8 mouse cellular contexts compared by ENCODE assay signal in the genomic region with DNA sequence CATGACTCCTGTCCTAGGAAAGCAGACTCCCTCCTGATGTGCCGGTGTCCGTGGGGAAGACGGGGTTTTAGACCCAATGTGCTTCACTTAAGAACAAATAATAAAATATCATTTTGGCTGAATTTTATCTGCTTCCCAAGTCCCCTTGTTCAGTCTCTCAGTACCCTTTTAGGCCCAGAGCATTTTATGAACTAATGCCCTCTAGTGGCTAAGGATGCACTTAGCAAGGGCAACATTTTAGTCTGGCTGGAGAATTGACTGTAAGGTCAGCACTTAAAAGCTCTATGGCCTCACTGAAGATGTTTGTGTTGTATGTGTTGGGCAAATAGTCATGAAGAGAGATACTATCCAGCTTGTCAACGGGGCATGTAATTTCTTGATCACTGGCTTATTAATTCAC.
DNase-seq lines count a peak whose midpoint lies in the region; ATAC-seq and TF ChIP-seq lines count a peak whose summit lies in the region.

No protein-coding gene starts in this region.

- ATAC-seq in forebrain, postnatal 0 days: no peak; the same call in 1 of the 2 replicates
- ATAC-seq in forebrain, embryonic 12.5 days (ENCODE audit: low FRiP score): no peak
- no peak for ATAC-seq in lung, postnatal 0 days
- ATAC-seq in heart, embryonic 12.5 days (ENCODE audit: insufficient number of reproducible peaks, low FRiP score): no peak

- H3K27ac ChIP-seq in forebrain, postnatal 0 days (ENCODE audit: low read depth, low read length): no peak overlapping the region
- H3K27ac ChIP-seq in forebrain, embryonic 12.5 days: no peak overlapping the region
- no peak overlapping the region for H3K27ac ChIP-seq in lung, postnatal 0 days (ENCODE audit: low read length)
- no peak overlapping the region for H3K27ac ChIP-seq in heart, embryonic 12.5 days (ENCODE audit: poor library complexity, severe bottlenecking)

- H3K27me3 ChIP-seq in forebrain, postnatal 0 days (ENCODE audit: insufficient read depth, low read length): no peaks in the 10 kb centered on the region
- no peaks in the 10 kb centered on the region for H3K27me3 ChIP-seq in forebrain, embryonic 12.5 days
- H3K27me3 ChIP-seq in lung, postnatal 0 days (replicated peaks; ENCODE audit: insufficient read depth, low read length): no peaks in the 10 kb centered on the region
- H3K27me3 ChIP-seq in heart, embryonic 12.5 days (replicated peaks): no peaks in the 10 kb centered on the region

- no peaks in the 10 kb centered on the region for H3K9me3 ChIP-seq in forebrain, postnatal 0 days (ENCODE audit: low read length)
- no peaks in the 10 kb centered on the region for H3K9me3 ChIP-seq in forebrain, embryonic 12.5 days
- no peaks in the 10 kb centered on the region for H3K9me3 ChIP-seq in lung, postnatal 0 days (ENCODE audit: low read length)
- H3K9me3 ChIP-seq in heart, embryonic 12.5 days (replicated peaks): no peaks in the 10 kb centered on the region

- TF ChIP-seq EP300 in lung, postnatal 0 days (IDR thresholded peaks at IDR 0.05): no peak

- DNase-seq in forebrain, postnatal 0 days: peak; percentile 54
- peak; percentile 15 for DNase-seq in lung, postnatal 0 days (ENCODE audit: low spot score)
- DNase-seq in lung, postnatal 4 days: no peak
- peak; percentile 20 for DNase-seq in embryo, embryonic 11.5 days (ENCODE audit: low read depth, low spot score)
- peak; percentile 19 for DNase-seq in retina, postnatal 7 days (ENCODE audit: low read depth, low spot score)
- DNase-seq in natural killer cell, adult 2 months (ENCODE audit: low spot score in 2 of 2): no peak

- no peak overlapping the region for H3K9ac ChIP-seq in forebrain, postnatal 0 days
- H3K9ac ChIP-seq in forebrain, embryonic 12.5 days: no peak overlapping the region
- no peak overlapping the region for H3K9ac ChIP-seq in lung, postnatal 0 days (replicated peaks; ENCODE audit: low read depth)
- H3K9ac ChIP-seq in heart, embryonic 12.5 days: no peak overlapping the region

- H3K4me1 ChIP-seq in forebrain, postnatal 0 days (ENCODE audit: insufficient read depth): no peaks in the 10 kb centered on the region
- H3K4me1 ChIP-seq in forebrain, embryonic 12.5 days: no peaks in the 10 kb centered on the region
- no peaks in the 10 kb centered on the region for H3K4me1 ChIP-seq in lung, postnatal 0 days (ENCODE audit: insufficient read depth, low read depth, low read length)
- H3K4me1 ChIP-seq in heart, embryonic 12.5 days (replicated peaks): peaks cover 4% of the 10 kb centered on the region; the same call in 1 of the 2 replicates

- H3K4me2 ChIP-seq in forebrain, postnatal 0 days (ENCODE audit: low read depth): no peak overlapping the region
- H3K4me2 ChIP-seq in forebrain, embryonic 12.5 days: no peak overlapping the region
- no peak overlapping the region for H3K4me2 ChIP-seq in lung, postnatal 0 days (replicated peaks; ENCODE audit: low read depth, low read length)
- no peak overlapping the region for H3K4me2 ChIP-seq in heart, embryonic 12.5 days

- TF ChIP-seq CTCF in forebrain, postnatal 0 days (IDR thresholded peaks at IDR 0.05; ENCODE audit: low read depth): peak; percentile 73
- peak; percentile 58 for TF ChIP-seq CTCF in lung, postnatal 0 days (IDR thresholded peaks at IDR 0.05)

- H3K36me3 ChIP-seq in forebrain, postnatal 0 days (ENCODE audit: insufficient read depth): no peaks in the 10 kb centered on the region
- H3K36me3 ChIP-seq in forebrain, embryonic 12.5 days (replicated peaks): no peaks in the 10 kb centered on the region
- no peaks in the 10 kb centered on the region for H3K36me3 ChIP-seq in lung, postnatal 0 days (ENCODE audit: insufficient read depth, low read length)
- H3K36me3 ChIP-seq in heart, embryonic 12.5 days: no peaks in the 10 kb centered on the region

- no peak overlapping the region for H3K4me3 ChIP-seq in forebrain, postnatal 0 days (ENCODE audit: low read depth, low read length)
- no peak overlapping the region for H3K4me3 ChIP-seq in forebrain, embryonic 12.5 days (replicated peaks)
- no peak overlapping the region for H3K4me3 ChIP-seq in lung, postnatal 0 days (ENCODE audit: low read depth, low read length)
- H3K4me3 ChIP-seq in heart, embryonic 12.5 days: no peak overlapping the region

- WGBS in forebrain, postnatal 0 days: 68% methylated on average over 4 of the region's 4 CpGs
- whole genome bisulfite sequencing in forebrain, embryonic 12.5 days: 68% methylated on average over 4 of the region's 4 CpGs
- 54% methylated on average over 4 of the region's 4 CpGs for WGBS in lung, postnatal 0 days
- 54% methylated on average over 4 of the region's 4 CpGs for WGBS in heart, embryonic 12.5 days

Comparison
In these comparisons a context has a peak if more than half of its experiments do, and no peak if none do; other contexts are left out.
1. DNase-seq: peak in forebrain, postnatal 0 days (single experiment), lung, postnatal 0 days (single experiment), embryo, embryonic 11.5 days (single experiment) and retina, postnatal 7 days (single experiment); none in lung, postnatal 4 days (0 of 2) and natural killer cell, adult 2 months (0 of 2).